Mouse (Mus musculus) kidney, embryonic 16.5 days (tissue): ENCODE results near the gene Pogz. TPM values are rescaled to one million over a fixed set of nuclear protein-coding genes. Genes with fewer than 3 reads are reported as not detected.
A peak's percentile ranks its signal among the peaks of the same experiment; 100 is the strongest.

Experiments used
- ATAC-seq: fragments of 200-750 bp; cut with Nextera tagmentation; 2 replicates; pipeline ENCODE4 v1.8.0; 2017; ENCODE audit warnings: moderate TSS enrichment; ENCODE audit not compliant: low FRiP score, low TSS enrichment
- H3K27ac ChIP-seq: fragments of 300-500 bp; sonication (generic); 2 replicates; pipeline ENCODE4 v1.5.1; 2014; ENCODE audit warnings: low read length
- H3K27me3 ChIP-seq: fragments of 300-500 bp; sonication (generic); 2 replicates; pipeline ENCODE4 v1.6.1; 2014; ENCODE audit warnings: low read length, control low read depth, mixed read lengths; ENCODE audit not compliant: insufficient read depth
- H3K36me3 ChIP-seq: fragments of 300-500 bp; sonication (generic); 2 replicates; pipeline ENCODE4 v1.6.1; 2014; ENCODE audit warnings: low read length, control low read depth, mixed read lengths; ENCODE audit not compliant: insufficient read depth
- H3K4me1 ChIP-seq: fragments of 300-500 bp; sonication (generic); 2 replicates; pipeline ENCODE4 v1.6.1; 2014; ENCODE audit warnings: low read length, control low read depth, mixed read lengths; ENCODE audit not compliant: insufficient read depth
- H3K4me2 ChIP-seq: fragments of 300-500 bp; sonication (generic); replicated peaks from 2 replicates; pipeline ENCODE4 v1.6.1; 2014; ENCODE audit warnings: low read depth, low read length
- H3K4me3 ChIP-seq: fragments of 300-500 bp; sonication (generic); 2 replicates; pipeline ENCODE4 v1.5.1; 2014; ENCODE audit warnings: mild to moderate bottlenecking, low read length
- H3K9ac ChIP-seq: fragments of 300-500 bp; sonication (generic); replicated peaks from 2 replicates; pipeline ENCODE4 v1.6.1; 2014; ENCODE audit warnings: low read length
- H3K9me3 ChIP-seq: fragments of 300-500 bp; sonication (generic); 2 replicates; pipeline ENCODE4 v1.6.1; 2016; ENCODE audit warnings: low read length, control low read depth
- WGBS: fragments of 180-500 bp; shearing (Covaris S2); extraction: QIAGEN DNeasy Blood & Tissue Kit; methylation state at CpG from one replicate; pipeline ENCODE4 v1.1.7; 2014; 5-methylcytosine and 5-hydroxymethylcytosine counted together
- polyA plus RNA-seq: library from polyadenylated mRNA; unstranded; fragments of >200 nt; fragmentation: Nextera tagmentation; extraction: Ambion mirVana; gene quantifications from 2 replicates; pipeline ENCODE4 v1.2.1, GENCODE M21; 2015

The Pogz gene
- polyA plus RNA-seq, 1 experiment from 2014 or later: 15.9 TPM

GRCm38 (mm10) chr3:94808296-94808695, 29.1 kb upstream of the Pogz start:
- Histone ChIP-seq H3K9me3 (peaks cover 2% of the 10 kb centered on the region; the same call in 1 of the 2 replicates), H3K4me2 (no peak overlapping the region), H3K4me3 (no peak overlapping the region), H3K4me1 (no peaks in the 10 kb centered on the region), H3K27me3 (no peaks in the 10 kb centered on the region), H3K27ac (no peak overlapping the region), H3K36me3 (no peaks in the 10 kb centered on the region), H3K9ac (no peak overlapping the region)
- ATAC-seq: no peak
- WGBS: 72% methylated on average over 1 of the region's 1 CpGs

- Histone ChIP-seq H3K27me3 (no peaks in the 10 kb centered on the region; the same call in 1 of the 2 replicates), H3K4me2 (peak overlapping the region; percentile 14; the same call in 1 of the 2 replicates), H3K4me3 (no peak overlapping the region), H3K9ac (no peak overlapping the region), H3K36me3 (no peaks in the 10 kb centered on the region), H3K4me1 (no peaks in the 10 kb centered on the region), H3K9me3 (no peaks in the 10 kb centered on the region), H3K27ac (no peak overlapping the region)
- WGBS: 17% methylated on average over 4 of the region's 4 CpGs
- ATAC-seq: no peak
Observed at GRCm38 (mm10) chr3:94811628-94812027, 25.7 kb upstream of the Pogz start.

- H3K36me3 ChIP-seq: no peaks in the 10 kb centered on the region
- H3K27ac ChIP-seq: no peak overlapping the region
Observed at GRCm38 (mm10) chr3:94813651-94814050, 23.7 kb upstream of the Pogz start.

GRCm38 (mm10) chr3:94814063-94814462, 23.3 kb upstream of the Pogz start:
- Histone ChIP-seq H3K4me1 (no peaks in the 10 kb centered on the region), H3K9ac (no peak overlapping the region), H3K4me3 (no peak overlapping the region), H3K27ac (no peak overlapping the region), H3K27me3 (no peaks in the 10 kb centered on the region; the same call in 1 of the 2 replicates), H3K36me3 (no peaks in the 10 kb centered on the region), H3K4me2 (no peak overlapping the region), H3K9me3 (no peaks in the 10 kb centered on the region)
- WGBS: 54% methylated on average over 4 of the region's 4 CpGs
- no peak for ATAC-seq

More at GRCm38 (mm10) chr3:94813651-94814050, 23.7 kb upstream of the Pogz start:
- Histone ChIP-seq H3K27me3 (no peaks in the 10 kb centered on the region; the same call in 1 of the 2 replicates), H3K4me2 (no peak overlapping the region), H3K9me3 (no peaks in the 10 kb centered on the region), H3K9ac (no peak overlapping the region), H3K4me1 (no peaks in the 10 kb centered on the region), H3K4me3 (no peak overlapping the region)
- ATAC-seq: no peak
- 80% methylated on average over 3 of the region's 3 CpGs for WGBS

GRCm38 (mm10) chr3:94814663-94815062, 22.7 kb upstream of the Pogz start:
- Histone ChIP-seq H3K4me2 (no peak overlapping the region), H3K27ac (no peak overlapping the region), H3K9ac (no peak overlapping the region), H3K9me3 (no peaks in the 10 kb centered on the region), H3K4me3 (no peak overlapping the region), H3K4me1 (no peaks in the 10 kb centered on the region), H3K27me3 (no peaks in the 10 kb centered on the region; the same call in 1 of the 2 replicates), H3K36me3 (no peaks in the 10 kb centered on the region)
- 83% methylated on average over 4 of the region's 4 CpGs for WGBS
- ATAC-seq: no peak

- no peaks in the 10 kb centered on the region; the same call in 1 of the 2 replicates for H3K27me3 ChIP-seq
- H3K9ac ChIP-seq: no peak overlapping the region
- H3K36me3 ChIP-seq: no peaks in the 10 kb centered on the region
- H3K9me3 ChIP-seq: no peaks in the 10 kb centered on the region
- no peaks in the 10 kb centered on the region for H3K4me1 ChIP-seq
- no peak overlapping the region for H3K27ac ChIP-seq
- no peak overlapping the region for H3K4me2 ChIP-seq
- ATAC-seq: no peak
- no peak overlapping the region for H3K4me3 ChIP-seq
Observed at GRCm38 (mm10) chr3:94815603-94816002, 21.8 kb upstream of the Pogz start.

GRCm38 (mm10) chr3:94817731-94818130, 19.6 kb upstream of the Pogz start:
- 79% methylated on average over 2 of the region's 2 CpGs for WGBS
- Histone ChIP-seq H3K36me3 (no peaks in the 10 kb centered on the region), H3K4me2 (no peak overlapping the region), H3K9ac (no peak overlapping the region), H3K4me1 (0 out of 2 replicates have a peak, but pooled peaks cover 3% of the 10 kb centered on the region), H3K9me3 (no peaks in the 10 kb centered on the region), H3K27ac (no peak overlapping the region), H3K4me3 (no peak overlapping the region), H3K27me3 (no peaks in the 10 kb centered on the region; the same call in 1 of the 2 replicates)
- no peak for ATAC-seq

- 66% methylated on average over 24 of the region's 24 CpGs for WGBS
- Histone ChIP-seq H3K36me3 (no peaks in the 10 kb centered on the region), H3K4me3 (no peak overlapping the region), H3K4me2 (no peak overlapping the region), H3K4me1 (0 out of 2 replicates have a peak, but pooled peaks cover 3% of the 10 kb centered on the region), H3K27me3 (no peaks in the 10 kb centered on the region; the same call in 1 of the 2 replicates), H3K9me3 (no peaks in the 10 kb centered on the region), H3K27ac (no peak overlapping the region), H3K9ac (no peak overlapping the region)
- ATAC-seq: no peak
Observed at GRCm38 (mm10) chr3:94819452-94820425, 17.6 kb upstream of the Pogz start.

GRCm38 (mm10) chr3:94821008-94821638, 16.2 kb upstream of the Pogz start:
- H3K9me3 ChIP-seq: no peaks in the 10 kb centered on the region
- ATAC-seq: peak; percentile 60; the same call in 1 of the 2 replicates
- 2% methylated on average over 31 of the region's 31 CpGs for WGBS
- H3K27me3 ChIP-seq: no peaks in the 10 kb centered on the region
- 0 out of 2 replicates have a peak, but pooled peaks cover 3% of the 10 kb centered on the region for H3K4me1 ChIP-seq
- no peaks in the 10 kb centered on the region for H3K36me3 ChIP-seq
- peak overlapping the region; percentile 67 for H3K4me2 ChIP-seq
- H3K27ac ChIP-seq: peak overlapping the region; percentile 89
- H3K9ac ChIP-seq: peak overlapping the region; percentile 95
- peak overlapping the region; percentile 73 for H3K4me3 ChIP-seq
